Mouse (Mus musculus): ENCODE data around the gene Bicral.

- TF ChIP-seq POLR2A (IDR thresholded peaks at IDR 0.05; ENCODE audit: borderline replicate concordance, extremely low read depth, low read depth, low read length): 0 out of 2 replicates have a peak, but pooled peaks have one; percentile 2
- TF ChIP-seq CTCF (IDR thresholded peaks at IDR 0.05; ENCODE audit: insufficient read depth, low read length): no peak
These were observed at the start of gene Bicral for GRCm38 (mm10) chr17:46857903-46858748.
